Mouse (Mus musculus): ENCODE measurements around the gene Eif4e1b. TPM values are rescaled to one million over a fixed set of nuclear protein-coding genes. Genes with fewer than 3 reads are reported as not detected.
A peak's percentile ranks its signal among the peaks of the same experiment; 100 is the strongest.
"Not testable (repeated sequence)": the region's sequence is repeated elsewhere in the genome, so short reads cannot be mapped to it uniquely, and the experiment has no call there.

Eif4e1b gene
- polyA plus RNA-seq, 1 experiment from 2014 or later = not detected

GRCm38 (mm10) chr13:54765281-54766191, 18.3 kb upstream of the Eif4e1b start:
- 4% methylated on average over 44 of the region's 44 CpGs for WGBS
- no peak for ATAC-seq (ENCODE audit: insufficient number of reproducible peaks, insufficient read depth, low FRiP score, low read depth)
- peak overlapping the region; percentile 44 for H3K4me2 ChIP-seq (replicated peaks; ENCODE audit: low read depth, low read length)
- peaks cover 34% of the 10 kb centered on the region for H3K27me3 ChIP-seq (ENCODE audit: control insufficient read depth, insufficient read depth, low read length)
- no peaks in the 10 kb centered on the region for H3K9me3 ChIP-seq (ENCODE audit: control insufficient read depth, low read depth, low read length)
- H3K4me1 ChIP-seq (ENCODE audit: control insufficient read depth, insufficient read depth, low read length) = 0 out of 2 replicates have a peak, but pooled peaks cover 6% of the 10 kb centered on the region
- no peaks in the 10 kb centered on the region for H3K36me3 ChIP-seq (ENCODE audit: control insufficient read depth, insufficient read depth, low read length)
- H3K9ac ChIP-seq (replicated peaks; ENCODE audit: low read depth, low read length) = no peak overlapping the region
- peak overlapping the region; percentile 25 for H3K4me3 ChIP-seq (ENCODE audit: low read depth, low read length)
- no peak overlapping the region for H3K27ac ChIP-seq (ENCODE audit: low read length)

GRCm38 (mm10) chr13:54766192-54766768, 17.5 kb upstream of the Eif4e1b start, which contains the start of gene Sncb:
TSS of gene Sncb (minus strand) at chr13:54766595.
- Histone ChIP-seq H3K27ac (ENCODE audit: low read length) (no peak within 1 kb of the TSS), H3K9me3 (ENCODE audit: control insufficient read depth, low read depth, low read length) (no peaks in the 10 kb centered on the region), H3K9ac (replicated peaks; ENCODE audit: low read depth, low read length) (no peak within 1 kb of the TSS), H3K27me3 (ENCODE audit: control insufficient read depth, insufficient read depth, low read length) (peaks cover 34% of the 10 kb centered on the region), H3K36me3 (ENCODE audit: control insufficient read depth, insufficient read depth, low read length) (no peaks in the 10 kb centered on the region), H3K4me2 (replicated peaks; ENCODE audit: low read depth, low read length) (peak within 1 kb of the TSS; percentile 44), H3K4me3 (ENCODE audit: low read depth, low read length) (peak within 1 kb of the TSS; percentile 25), H3K4me1 (ENCODE audit: control insufficient read depth, insufficient read depth, low read length) (0 out of 2 replicates have a peak, but pooled peaks cover 6% of the 10 kb centered on the region)
- peak; percentile 69; the same call in 1 of the 2 replicates for ATAC-seq (ENCODE audit: insufficient number of reproducible peaks, insufficient read depth, low FRiP score, low read depth)
- WGBS = 3% methylated on average over 35 of the region's 35 CpGs

- H3K4me3 ChIP-seq (ENCODE audit: low read depth, low read length) = no peak overlapping the region
- H3K9ac ChIP-seq (replicated peaks; ENCODE audit: low read depth, low read length) = no peak overlapping the region
- H3K4me1 ChIP-seq (ENCODE audit: control insufficient read depth, insufficient read depth, low read length) = 0 out of 2 replicates have a peak, but pooled peaks cover 6% of the 10 kb centered on the region
- no peak overlapping the region for H3K27ac ChIP-seq (ENCODE audit: low read length)
- H3K36me3 ChIP-seq (ENCODE audit: control insufficient read depth, insufficient read depth, low read length) = no peaks in the 10 kb centered on the region
- H3K4me2 ChIP-seq (replicated peaks; ENCODE audit: low read depth, low read length) = no peak overlapping the region
- H3K9me3 ChIP-seq (ENCODE audit: control insufficient read depth, low read depth, low read length) = no peaks in the 10 kb centered on the region
- ATAC-seq (ENCODE audit: insufficient number of reproducible peaks, insufficient read depth, low FRiP score, low read depth) = no peak
- WGBS = 82% methylated on average over 4 of the region's 4 CpGs
- peaks cover 34% of the 10 kb centered on the region for H3K27me3 ChIP-seq (ENCODE audit: control insufficient read depth, insufficient read depth, low read length)
Observed at GRCm38 (mm10) chr13:54767012-54767411, 16.8 kb upstream of the Eif4e1b start.

- WGBS = 78% methylated on average over 3 of the region's 3 CpGs
- H3K4me2 ChIP-seq (replicated peaks; ENCODE audit: low read depth, low read length) = no peak overlapping the region
- no peaks in the 10 kb centered on the region for H3K27me3 ChIP-seq (ENCODE audit: control insufficient read depth, insufficient read depth, low read length)
- H3K9ac ChIP-seq (replicated peaks; ENCODE audit: low read depth, low read length) = no peak overlapping the region
- no peaks in the 10 kb centered on the region for H3K4me1 ChIP-seq (ENCODE audit: control insufficient read depth, insufficient read depth, low read length)
- no peaks in the 10 kb centered on the region for H3K36me3 ChIP-seq (ENCODE audit: control insufficient read depth, insufficient read depth, low read length)
- no peaks in the 10 kb centered on the region for H3K9me3 ChIP-seq (ENCODE audit: control insufficient read depth, low read depth, low read length)
- ATAC-seq (ENCODE audit: insufficient number of reproducible peaks, insufficient read depth, low FRiP score, low read depth) = no peak
- H3K4me3 ChIP-seq (ENCODE audit: low read depth, low read length) = no peak overlapping the region
- H3K27ac ChIP-seq (ENCODE audit: low read length) = no peak overlapping the region
Observed at GRCm38 (mm10) chr13:54780592-54780991, 3.2 kb upstream of the Eif4e1b start.

- H3K27ac ChIP-seq (ENCODE audit: low read length) = no peak overlapping the region
- H3K36me3 ChIP-seq (ENCODE audit: control insufficient read depth, insufficient read depth, low read length) = no peaks in the 10 kb centered on the region
- no peak for ATAC-seq (ENCODE audit: insufficient number of reproducible peaks, insufficient read depth, low FRiP score, low read depth)
- H3K4me1 ChIP-seq (ENCODE audit: control insufficient read depth, insufficient read depth, low read length) = no peaks in the 10 kb centered on the region
- H3K9me3 ChIP-seq (ENCODE audit: control insufficient read depth, low read depth, low read length) = no peaks in the 10 kb centered on the region
- no peak overlapping the region for H3K4me3 ChIP-seq (ENCODE audit: low read depth, low read length)
- no peak overlapping the region for H3K4me2 ChIP-seq (replicated peaks; ENCODE audit: low read depth, low read length)
- H3K9ac ChIP-seq (replicated peaks; ENCODE audit: low read depth, low read length) = no peak overlapping the region
- no peaks in the 10 kb centered on the region for H3K27me3 ChIP-seq (ENCODE audit: control insufficient read depth, insufficient read depth, low read length)
- 84% methylated on average over 3 of the region's 3 CpGs for WGBS
Observed at GRCm38 (mm10) chr13:54781086-54781485, 2.7 kb upstream of the Eif4e1b start.

GRCm38 (mm10) chr13:54783235-54783634, 563 bp upstream of the Eif4e1b start:
- no peak overlapping the region for H3K9ac ChIP-seq (replicated peaks; ENCODE audit: low read depth, low read length)
- 51% methylated on average over 2 of the region's 2 CpGs for WGBS
- H3K27me3 ChIP-seq (ENCODE audit: control insufficient read depth, insufficient read depth, low read length) = no peaks in the 10 kb centered on the region
- H3K36me3 ChIP-seq (ENCODE audit: control insufficient read depth, insufficient read depth, low read length) = no peaks in the 10 kb centered on the region
- no peak overlapping the region for H3K4me3 ChIP-seq (ENCODE audit: low read depth, low read length)
- no peaks in the 10 kb centered on the region for H3K9me3 ChIP-seq (ENCODE audit: control insufficient read depth, low read depth, low read length)
- H3K4me2 ChIP-seq (replicated peaks; ENCODE audit: low read depth, low read length) = no peak overlapping the region
- no peak for ATAC-seq (ENCODE audit: insufficient number of reproducible peaks, insufficient read depth, low FRiP score, low read depth)
- no peaks in the 10 kb centered on the region for H3K4me1 ChIP-seq (ENCODE audit: control insufficient read depth, insufficient read depth, low read length)
- H3K27ac ChIP-seq (ENCODE audit: low read length) = no peak overlapping the region

- H3K4me3 ChIP-seq (ENCODE audit: low read depth, low read length); H3K27ac ChIP-seq (ENCODE audit: low read length); H3K27me3 ChIP-seq (ENCODE audit: control insufficient read depth, insufficient read depth, low read length); H3K4me2 ChIP-seq (replicated peaks; ENCODE audit: low read depth, low read length); ATAC-seq (ENCODE audit: insufficient number of reproducible peaks, insufficient read depth, low FRiP score, low read depth); H3K4me1 ChIP-seq (ENCODE audit: control insufficient read depth, insufficient read depth, low read length); H3K9me3 ChIP-seq (ENCODE audit: control insufficient read depth, low read depth, low read length); H3K36me3 ChIP-seq (ENCODE audit: control insufficient read depth, insufficient read depth, low read length); H3K9ac ChIP-seq (replicated peaks; ENCODE audit: low read depth, low read length): not testable (repeated sequence)
- 57% methylated on average over 2 of the region's 2 CpGs for WGBS
Observed at GRCm38 (mm10) chr13:54787591-54787990, 3.8 kb downstream of the Eif4e1b start.

GRCm38 (mm10) chr13:54788740-54789560, 5.2 kb downstream of the Eif4e1b start, which contains the start of gene Tspan17:
TSS of gene Tspan17 (plus strand) at chr13:54789377.
- Histone ChIP-seq H3K9me3 (ENCODE audit: control insufficient read depth, low read depth, low read length) (no peaks in the 10 kb centered on the region), H3K9ac (replicated peaks; ENCODE audit: low read depth, low read length) (no peak within 1 kb of the TSS), H3K4me1 (ENCODE audit: control insufficient read depth, insufficient read depth, low read length) (no peaks in the 10 kb centered on the region), H3K27ac (ENCODE audit: low read length) (no peak within 1 kb of the TSS), H3K4me2 (replicated peaks; ENCODE audit: low read depth, low read length) (peak within 1 kb of the TSS; percentile 96), H3K36me3 (ENCODE audit: control insufficient read depth, insufficient read depth, low read length) (no peaks in the 10 kb centered on the region), H3K27me3 (ENCODE audit: control insufficient read depth, insufficient read depth, low read length) (no peaks in the 10 kb centered on the region), H3K4me3 (ENCODE audit: low read depth, low read length) (peak within 1 kb of the TSS; percentile 56)
- ATAC-seq (ENCODE audit: insufficient number of reproducible peaks, insufficient read depth, low FRiP score, low read depth) = peak; percentile 87
- WGBS = 3% methylated on average over 44 of the region's 49 CpGs
